Mouse (Mus musculus) limb, embryonic 11.5 days (tissue): ENCODE data around the gene Adam30. TPM values are rescaled to one million over a fixed set of nuclear protein-coding genes. Genes with fewer than 3 reads are reported as not detected.

Experiments
- polyA plus RNA-seq: library from polyadenylated mRNA; unstranded; fragments of >200 nt; fragmentation: Nextera tagmentation; extraction: Ambion mirVana; gene quantifications from 2 replicates; pipeline ENCODE4 v1.2.1, GENCODE M21; 2014

Gene Adam30
- polyA plus RNA-seq, 1 experiment from 2014 or later, result not detected

Other genes with a start within 250 kb of the Adam30 start
- gene Notch2, start 147.1 kb upstream of the Adam30 start, polyA plus RNA-seq, result 33.4 and 35.1 TPM in 2 replicates
- gene Reg4, start 61.5 kb downstream of the Adam30 start, polyA plus RNA-seq, result not detected in 2 replicates
- gene Hmgcs2, start 119.8 kb downstream of the Adam30 start, polyA plus RNA-seq, result 1.1 and 1.4 TPM in 2 replicates
- 318 and 329 TPM in 2 replicates for gene Phgdh, start 179.4 kb downstream of the Adam30 start, polyA plus RNA-seq
- gene Zfp697, start 221.8 kb downstream of the Adam30 start, polyA plus RNA-seq, result 10.4 and 11.0 TPM in 2 replicates